Mouse (Mus musculus) left cerebral cortex, adult 18-20 months (tissue): ENCODE data around the gene Man2a2. TPM values are rescaled to one million over a fixed set of nuclear protein-coding genes. Genes with fewer than 3 reads are reported as not detected.
A peak's percentile ranks its signal among the peaks of the same experiment; 100 is the strongest.
"Not testable (repeated sequence)": the region's sequence is repeated elsewhere in the genome, so short reads cannot be mapped to it uniquely, and the experiment has no call there.

Experiments
- DNase-seq, 2 experiments: peaks; one replicate each; pipeline ENCODE4 v3.0.0; 2021 to 2022; ENCODE audit warnings: low spot score in 2 of 2, mixed read lengths in 1 of 2
- total RNA-seq, 2 experiments: library from RNA; stranded (reverse); gene quantifications; 2 replicates each; pipeline ENCODE4 v1.2.3; 2021

The Man2a2 gene
- total RNA-seq, 2 experiments from 2014 or later: 147 to 153 TPM

- DNase-seq: peak; percentile 48 to 52
These were observed 30.1 kb upstream of the Man2a2 start for GRCm38 (mm10) chr7:80401041-80401859.

- DNase-seq: no peak
These were observed 29.4 kb upstream of the Man2a2 start for GRCm38 (mm10) chr7:80400571-80400970.

GRCm38 (mm10) chr7:80400099-80400498, 28.9 kb upstream of the Man2a2 start:
- DNase-seq: no peak

- no peak for DNase-seq
These were observed 27.7 kb upstream of the Man2a2 start for GRCm38 (mm10) chr7:80398654-80399444.

GRCm38 (mm10) chr7:80397986-80398385, 26.8 kb upstream of the Man2a2 start:
- DNase-seq: peak; percentile 48 to 74

GRCm38 (mm10) chr7:80396427-80396826, 25.3 kb upstream of the Man2a2 start:
- not testable (repeated sequence) for DNase-seq

- DNase-seq: no peak
These were observed 23.4 kb upstream of the Man2a2 start for GRCm38 (mm10) chr7:80394600-80394999.

GRCm38 (mm10) chr7:80392119-80392518, 20.9 kb upstream of the Man2a2 start:
- no peak for DNase-seq

GRCm38 (mm10) chr7:80387633-80388543, 16.7 kb upstream of the Man2a2 start, which contains the start of gene Fes:
Gene Fes (minus strand): TSS chr7:80387946.
- no peak for DNase-seq

- DNase-seq: no peak
These were observed 16.0 kb upstream of the Man2a2 start for GRCm38 (mm10) chr7:80387033-80387632.

GRCm38 (mm10) chr7:80386235-80386930, 15.2 kb upstream of the Man2a2 start:
- DNase-seq: peak; percentile 89 to 95

- DNase-seq: no peak
These were observed 11.7 kb upstream of the Man2a2 start for GRCm38 (mm10) chr7:80382919-80383318.

- no peak for DNase-seq
These were observed 8.4 kb upstream of the Man2a2 start for GRCm38 (mm10) chr7:80379531-80379930.

- DNase-seq: peak in 1 of 2 experiments; percentile 63
These were observed 6.3 kb upstream of the Man2a2 start for GRCm38 (mm10) chr7:80377471-80377870.

GRCm38 (mm10) chr7:80376192-80376591, 5.0 kb upstream of the Man2a2 start:
- DNase-seq: no peak

GRCm38 (mm10) chr7:80375376-80376039, 4.3 kb upstream of the Man2a2 start:
- no peak for DNase-seq

- DNase-seq: no peak
These were observed 3.6 kb upstream of the Man2a2 start for GRCm38 (mm10) chr7:80374733-80375132.

- no peak for DNase-seq
These were observed 3.1 kb upstream of the Man2a2 start for GRCm38 (mm10) chr7:80374280-80374679.

GRCm38 (mm10) chr7:80373850-80374249, 2.7 kb upstream of the Man2a2 start:
- no peak for DNase-seq
